Mouse (Mus musculus) left cerebral cortex, adult 11 months (tissue): ENCODE measurements around the gene D17H6S53E.

ENCODE experiments used
- DNase-seq: peaks from one replicate; pipeline ENCODE4 v3.0.0; 2022; ENCODE audit warnings: low spot score

Gene D17H6S53E

GRCm38 (mm10) chr17:35132174-35132560 is 6.0 kb downstream of the D17H6S53E start:
- no peak for DNase-seq

- DNase-seq = no peak
Measured at GRCm38 (mm10) chr17:35133517-35133916, 7.3 kb downstream of the D17H6S53E start.

GRCm38 (mm10) chr17:35134801-35135590 is 8.8 kb downstream of the D17H6S53E start, which contains the start of gene Bag6:
TSS of gene Bag6 (plus strand) at chr17:35135178.
- DNase-seq = peak; percentile 93

- no peak for DNase-seq
Measured at GRCm38 (mm10) chr17:35135591-35136320, 9.6 kb downstream of the D17H6S53E start.

- DNase-seq = no peak
Measured at GRCm38 (mm10) chr17:35139269-35139668, 13.1 kb downstream of the D17H6S53E start.

- no peak for DNase-seq
Measured at GRCm38 (mm10) chr17:35140490-35140996, 14.4 kb downstream of the D17H6S53E start.

GRCm38 (mm10) chr17:35141971-35142370 is 15.8 kb downstream of the D17H6S53E start:
- no peak for DNase-seq

- DNase-seq = no peak
Measured at GRCm38 (mm10) chr17:35146139-35146538, 20.0 kb downstream of the D17H6S53E start.

GRCm38 (mm10) chr17:35147348-35147747 is 21.2 kb downstream of the D17H6S53E start:
- DNase-seq = no peak

GRCm38 (mm10) chr17:35147922-35148639 is 21.9 kb downstream of the D17H6S53E start:
- DNase-seq = no peak

- no peak for DNase-seq
Measured at GRCm38 (mm10) chr17:35152121-35152520, 25.9 kb downstream of the D17H6S53E start.

- DNase-seq = no peak
Measured at GRCm38 (mm10) chr17:35153077-35153476, 26.9 kb downstream of the D17H6S53E start.

- DNase-seq = no peak
Measured at GRCm38 (mm10) chr17:35153931-35154330, 27.8 kb downstream of the D17H6S53E start.

- DNase-seq = no peak
Measured at GRCm38 (mm10) chr17:35154616-35155015, 28.4 kb downstream of the D17H6S53E start.

GRCm38 (mm10) chr17:35155451-35155850 is 29.3 kb downstream of the D17H6S53E start:
- no peak for DNase-seq

- no peak for DNase-seq
Measured at GRCm38 (mm10) chr17:35156461-35157200, 30.5 kb downstream of the D17H6S53E start.

GRCm38 (mm10) chr17:35157254-35157653 is 31.1 kb downstream of the D17H6S53E start:
- no peak for DNase-seq

- no peak for DNase-seq
Measured at GRCm38 (mm10) chr17:35157661-35158175, 31.5 kb downstream of the D17H6S53E start.

- DNase-seq = no peak
Measured at GRCm38 (mm10) chr17:35158850-35159593, 32.8 kb downstream of the D17H6S53E start.

- DNase-seq = no peak
Measured at GRCm38 (mm10) chr17:35159638-35160037, 33.5 kb downstream of the D17H6S53E start.

GRCm38 (mm10) chr17:35161421-35161820 is 35.2 kb downstream of the D17H6S53E start:
- no peak for DNase-seq
